Mouse (Mus musculus) forebrain, embryonic 14.5 days (tissue): ENCODE data around the gene G3bp2. TPM values are rescaled to one million over a fixed set of nuclear protein-coding genes. Genes with fewer than 3 reads are reported as not detected.

Experiments used
- ATAC-seq: fragments of 200-750 bp; cut with Nextera tagmentation; 2 replicates; pipeline ENCODE4 v1.8.0; 2017; ENCODE audit warnings: mild to moderate bottlenecking, moderate library complexity
- DNase-seq: peaks from one replicate; pipeline ENCODE4 v3.0.0-alpha.2; 2015; ENCODE audit warnings: low spot score
- H3K27ac ChIP-seq: fragments of 300-500 bp; sonication (generic); 2 replicates; pipeline ENCODE4 v1.5.1; 2014; ENCODE audit warnings: low read depth, mild to moderate bottlenecking, control low read depth, low read length, moderate library complexity
- H3K27me3 ChIP-seq: fragments of 300-500 bp; sonication (generic); replicated peaks from 2 replicates; pipeline ENCODE4 v1.6.1; 2014; ENCODE audit warnings: low read length, control low read depth, mixed read lengths; ENCODE audit not compliant: control insufficient read depth, insufficient read depth
- H3K36me3 ChIP-seq: fragments of 300-500 bp; sonication (generic); 2 replicates; pipeline ENCODE4 v1.6.1; 2014; ENCODE audit warnings: low read length, control low read depth; ENCODE audit not compliant: control insufficient read depth, insufficient read depth
- H3K4me1 ChIP-seq: fragments of 300-500 bp; sonication (generic); 2 replicates; pipeline ENCODE4 v1.6.1; 2014; ENCODE audit warnings: antibody characterized with exemption, low read length, control low read depth; ENCODE audit not compliant: control insufficient read depth, insufficient read depth
- H3K4me2 ChIP-seq: fragments of 300-500 bp; sonication (generic); 2 replicates; pipeline ENCODE4 v1.6.1; 2014; ENCODE audit warnings: mild to moderate bottlenecking, control low read depth, low read length
- H3K4me3 ChIP-seq: fragments of 300-500 bp; sonication (generic); 2 replicates; pipeline ENCODE4 v1.5.1; 2014; ENCODE audit warnings: low read depth, low read length, control low read depth
- H3K9ac ChIP-seq: fragments of 300-500 bp; sonication (generic); 2 replicates; pipeline ENCODE4 v1.6.1; 2014; ENCODE audit warnings: mild to moderate bottlenecking, low read length, control low read depth, moderate library complexity
- H3K9me3 ChIP-seq: fragments of 300-500 bp; sonication (generic); replicated peaks from 2 replicates; pipeline ENCODE4 v1.6.1; 2016; ENCODE audit warnings: low read length, control low read depth, mixed read lengths; ENCODE audit not compliant: control insufficient read depth
- WGBS: fragments of 180-500 bp; shearing (Covaris S2); extraction: QIAGEN DNeasy Blood & Tissue Kit; methylation state at CpG from one replicate; pipeline ENCODE4 v1.1.7; 2014; 5-methylcytosine and 5-hydroxymethylcytosine counted together
- polyA plus RNA-seq: library from polyadenylated mRNA; unstranded; fragments of >200 nt; fragmentation: Nextera tagmentation; extraction: Ambion mirVana; gene quantifications from 2 replicates; pipeline ENCODE4 v1.2.1, GENCODE M21; 2014

G3bp2 gene
- polyA plus RNA-seq, 1 experiment from 2014 or later = 351 TPM

DNA sequence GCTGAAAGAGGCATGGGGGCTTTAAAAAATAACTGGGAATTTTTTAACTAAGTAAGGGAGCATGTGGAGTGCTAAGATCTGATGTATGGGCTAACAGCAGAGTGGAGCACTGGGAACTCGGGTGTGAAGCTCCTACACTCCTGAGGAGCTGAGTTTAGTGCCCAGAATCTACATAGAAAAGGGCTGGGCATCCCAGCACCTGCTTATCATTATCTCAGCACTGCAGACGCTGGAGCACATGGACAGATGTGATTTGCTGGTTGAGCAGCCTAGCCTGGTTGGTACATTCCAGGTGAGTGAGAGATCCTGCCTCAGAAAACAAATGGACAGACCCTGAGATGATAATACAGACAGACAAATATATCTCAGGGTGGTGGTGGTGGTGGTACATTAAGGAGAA is 73.7 kb downstream of the G3bp2 start:
- WGBS = 48% methylated on average over 2 of the region's 2 CpGs
- no peak overlapping the region for H3K4me2 ChIP-seq
- no peak for ATAC-seq

GRCm38 (mm10) chr5:92003011-92003410 is 80.5 kb downstream of the G3bp2 start:
- ATAC-seq (no peak), DNase-seq (peak; percentile 44)
- Histone ChIP-seq H3K4me2 (no peak overlapping the region), H3K36me3 (no peaks in the 10 kb centered on the region), H3K4me3 (no peak overlapping the region), H3K9ac (no peak overlapping the region), H3K9me3 (no peaks in the 10 kb centered on the region), H3K4me1 (no peaks in the 10 kb centered on the region), H3K27me3 (no peaks in the 10 kb centered on the region), H3K27ac (no peak overlapping the region)
- 60% methylated on average over 2 of the region's 2 CpGs for WGBS

More for the DNA sequence above, 73.7 kb downstream of the G3bp2 start:
- Histone ChIP-seq H3K27ac (no peak overlapping the region), H3K36me3 (no peaks in the 10 kb centered on the region), H3K27me3 (no peaks in the 10 kb centered on the region), H3K4me3 (no peak overlapping the region), H3K9ac (no peak overlapping the region), H3K9me3 (no peaks in the 10 kb centered on the region), H3K4me1 (no peaks in the 10 kb centered on the region)
- DNase-seq = no peak

Other genes with a start within 250 kb of the G3bp2 start
- gene Rchy1, start 120.7 kb downstream of the G3bp2 start, polyA plus RNA-seq = 43.5 and 43.8 TPM in 2 replicates
- gene Odaph, start 96.2 kb downstream of the G3bp2 start, polyA plus RNA-seq = not detected in 2 replicates
- gene Cdkl2, start 39.8 kb downstream of the G3bp2 start, polyA plus RNA-seq = 3.9 and 7.6 TPM in 2 replicates
- gene Uso1, start 54.2 kb upstream of the G3bp2 start, polyA plus RNA-seq = 30.1 and 32.0 TPM in 2 replicates
- gene U90926, start 131.7 kb upstream of the G3bp2 start, polyA plus RNA-seq = not detected in 2 replicates
- 0.25 and 0.36 TPM in 2 replicates for gene Ppef2, start 172.6 kb upstream of the G3bp2 start, polyA plus RNA-seq
- 8.8 and 10.0 TPM in 2 replicates for gene Naaa, start 194.5 kb upstream of the G3bp2 start, polyA plus RNA-seq
- 28.6 and 33.2 TPM in 2 replicates for gene Sdad1, start 226.8 kb upstream of the G3bp2 start, polyA plus RNA-seq
- not detected in 2 replicates for gene Cxcl9, start 244.4 kb upstream of the G3bp2 start, polyA plus RNA-seq
- 2.9 and 4.9 TPM in 2 replicates for gene Art3, start 248.1 kb upstream of the G3bp2 start, polyA plus RNA-seq